Mouse (Mus musculus) embryonic fibroblast, embryonic 13.5 days (primary cell): ENCODE results near the gene Ankrd44.

Experiments used
- CTCF ChIP-seq: IDR thresholded peaks from 2 replicates; pipeline ENCODE4 v1.5.1; 2011; ENCODE audit warnings: mild to moderate bottlenecking, control low read depth, low read length, moderate library complexity, borderline replicate concordance; ENCODE audit not compliant: insufficient read depth
- POLR2A ChIP-seq: IDR thresholded peaks from 2 replicates; pipeline ENCODE4 v1.6.1; 2011; ENCODE audit warnings: low read depth, mild to moderate bottlenecking, control low read depth, low read length, moderate library complexity

- no peak for TF ChIP-seq CTCF
- TF ChIP-seq POLR2A = no peak
These were observed 83.3 kb downstream of the Ankrd44 start for GRCm38 (mm10) chr1:54842765-54843461.
